Mouse (Mus musculus) heart, postnatal 0 days (tissue): ENCODE results near the gene Zfp367.

Source experiments
- CTCF ChIP-seq: IDR thresholded peaks from 2 replicates; pipeline ENCODE4 v1.5.1; 2016; ENCODE audit warnings: antibody characterized with exemption, control low read depth, low read depth
- EP300 ChIP-seq: IDR thresholded peaks from 2 replicates; pipeline ENCODE4 v1.6.1; 2016; ENCODE audit warnings: antibody characterized with exemption, low read depth

DNA sequence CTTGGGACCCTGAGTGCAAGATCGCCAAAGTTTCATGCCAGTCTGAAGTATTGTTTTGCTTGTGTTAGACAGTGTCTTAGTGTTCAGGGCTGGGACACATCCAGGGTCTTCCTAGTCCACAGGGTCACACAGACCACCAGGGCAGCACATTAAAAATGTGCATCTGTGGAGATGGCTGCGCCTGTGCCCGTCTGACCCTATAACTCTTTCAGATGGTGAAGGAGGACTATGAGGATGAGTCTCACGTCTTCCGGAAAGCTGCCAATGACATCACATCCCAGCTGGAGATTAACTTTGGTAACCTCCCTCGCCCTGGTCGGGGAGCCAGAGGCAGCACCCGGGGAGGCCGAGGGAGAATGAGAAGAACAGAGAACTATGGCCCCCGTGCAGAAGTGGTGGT is 31.4 kb upstream of the Zfp367 start:
- no peak for TF ChIP-seq EP300
- no peak for TF ChIP-seq CTCF
